Mouse (Mus musculus): Measurements from ENCODE around the gene 1810046K07Rik. TPM values are rescaled to one million over a fixed set of nuclear protein-coding genes. Genes with fewer than 3 reads are reported as not detected.

Gene 1810046K07Rik
- polyA plus RNA-seq, 1 experiment, result not detected

GRCm38 (mm10) chr9:51278500-51279381, 50.0 kb downstream of the 1810046K07Rik start, which contains the start of gene Colca2:
Gene Colca2, minus strand, starts transcription at chr9:51278569.
- no peaks in the 10 kb centered on the region for H3K27me3 ChIP-seq (ENCODE audit: control insufficient read depth, insufficient read depth, insufficient read length)
- no peaks in the 10 kb centered on the region for H3K79me2 ChIP-seq (ENCODE audit: control insufficient read depth, insufficient read depth)
- peak within 1 kb of the TSS; percentile 83 for H3K4me2 ChIP-seq (ENCODE audit: low read depth)
- peak within 1 kb of the TSS; percentile 41 for H3ac ChIP-seq (ENCODE audit: control insufficient read depth, insufficient read length)
- TF ChIP-seq REST (IDR thresholded peaks at IDR 0.05; ENCODE audit: insufficient read depth, insufficient read length), result no peak
- TF ChIP-seq E2F4 (IDR thresholded peaks at IDR 0.05; ENCODE audit: insufficient read depth), result no peak
- TF ChIP-seq CEBPB (IDR thresholded peaks at IDR 0.05; ENCODE audit: insufficient read depth, poor library complexity, severe bottlenecking), result no peak
- no peak for TF ChIP-seq TCF12 (IDR thresholded peaks at IDR 0.05; ENCODE audit: insufficient read depth, poor library complexity, severe bottlenecking)
- TF ChIP-seq USF1 (IDR thresholded peaks at IDR 0.05; ENCODE audit: low read depth), result no peak
- no peak for TF ChIP-seq SRF (IDR thresholded peaks at IDR 0.05; ENCODE audit: control insufficient read depth, insufficient read length, low read depth)
- TF ChIP-seq TCF3 (IDR thresholded peaks at IDR 0.05; ENCODE audit: insufficient read length, low read depth), result no peak
- peak; percentile 44 for TF ChIP-seq POLR2A (IDR thresholded peaks at IDR 0.05; ENCODE audit: insufficient read length, low read depth)
- no peak for TF ChIP-seq MYOG (IDR thresholded peaks at IDR 0.05; ENCODE audit: control insufficient read depth in 1 of 3, insufficient read depth in 1 of 3, insufficient read length in 2 of 3, low read depth in 2 of 3)
- TF ChIP-seq POLR2AphosphoS2 (IDR thresholded peaks at IDR 0.05; ENCODE audit: insufficient read length, low read depth), result peak; percentile 31
- TF ChIP-seq MAX (IDR thresholded peaks at IDR 0.05; ENCODE audit: low read depth), result no peak
- TF ChIP-seq MYOD1 (IDR thresholded peaks at IDR 0.05; ENCODE audit: control insufficient read depth in 1 of 3, insufficient read length in 2 of 3, low read depth in 2 of 3), result peak in 1 of 3 experiments; percentile 10
- H3K4me3 ChIP-seq, result peak within 1 kb of the TSS; percentile 34
- H3K36me3 ChIP-seq (ENCODE audit: control insufficient read depth, insufficient read depth), result no peaks in the 10 kb centered on the region

DNA sequence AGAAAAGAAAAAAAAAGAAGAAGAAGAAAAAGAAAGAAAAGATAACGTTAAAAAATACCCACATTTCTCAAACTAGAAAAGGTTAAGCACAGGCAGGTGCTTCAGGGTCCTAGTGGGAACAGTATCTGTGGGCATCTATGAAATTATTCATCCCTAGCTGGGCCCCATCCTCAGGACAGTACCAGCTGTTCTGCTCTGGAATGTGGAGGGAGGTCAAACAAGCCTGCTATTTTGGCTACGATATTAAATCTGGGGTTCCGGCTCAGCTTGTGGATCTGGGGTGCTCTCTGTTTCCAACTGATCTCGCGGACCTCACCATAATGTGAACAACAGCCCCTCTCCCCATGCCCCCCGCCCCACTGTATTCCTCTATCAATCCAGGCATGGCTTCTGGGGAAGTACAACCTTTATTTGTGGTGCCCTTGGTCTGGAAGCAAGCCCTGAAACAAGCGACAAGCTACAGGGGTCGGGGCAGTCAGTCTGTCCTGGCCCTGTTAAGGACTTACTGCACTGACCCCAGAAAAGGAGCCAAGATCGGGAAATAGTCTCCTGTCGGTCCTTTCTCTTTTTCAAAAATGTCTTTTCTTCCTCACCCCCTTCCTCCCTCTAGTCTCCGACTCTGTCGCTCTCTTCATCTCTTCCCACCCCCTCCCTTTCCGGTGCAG, 50.8 kb downstream of the 1810046K07Rik start:
- no peak for TF ChIP-seq TCF3 (IDR thresholded peaks at IDR 0.05; ENCODE audit: insufficient read length, low read depth)
- peak in 2 of 3 experiments; percentile 54 to 77 for TF ChIP-seq MYOD1 (IDR thresholded peaks at IDR 0.05; ENCODE audit: control insufficient read depth in 1 of 3, insufficient read length in 2 of 3, low read depth in 2 of 3)
- peak in 2 of 3 experiments; percentile 54 for TF ChIP-seq MYOG (IDR thresholded peaks at IDR 0.05; ENCODE audit: control insufficient read depth in 1 of 3, insufficient read depth in 1 of 3, insufficient read length in 2 of 3, low read depth in 2 of 3)
- no peak for TF ChIP-seq E2F4 (IDR thresholded peaks at IDR 0.05; ENCODE audit: insufficient read depth)
- no peak for TF ChIP-seq SRF (IDR thresholded peaks at IDR 0.05; ENCODE audit: control insufficient read depth, insufficient read length, low read depth)
- no peak for TF ChIP-seq POLR2AphosphoS2 (IDR thresholded peaks at IDR 0.05; ENCODE audit: insufficient read length, low read depth)
- peak; percentile 14 for TF ChIP-seq TCF12 (IDR thresholded peaks at IDR 0.05; ENCODE audit: insufficient read depth, poor library complexity, severe bottlenecking)
- no peak for TF ChIP-seq CEBPB (IDR thresholded peaks at IDR 0.05; ENCODE audit: insufficient read depth, poor library complexity, severe bottlenecking)
- TF ChIP-seq POLR2A (IDR thresholded peaks at IDR 0.05; ENCODE audit: insufficient read length, low read depth), result no peak
- no peak for TF ChIP-seq MAX (IDR thresholded peaks at IDR 0.05; ENCODE audit: low read depth)
- TF ChIP-seq REST (IDR thresholded peaks at IDR 0.05; ENCODE audit: insufficient read depth, insufficient read length), result no peak
- Histone ChIP-seq H3K27me3 (ENCODE audit: control insufficient read depth, insufficient read depth, insufficient read length) (no peaks in the 10 kb centered on the region), H3K4me2 (ENCODE audit: low read depth) (peak overlapping the region; percentile 83), H3ac (ENCODE audit: control insufficient read depth, insufficient read length) (peak overlapping the region; percentile 41), H3K79me2 (ENCODE audit: control insufficient read depth, insufficient read depth) (no peaks in the 10 kb centered on the region), H3K36me3 (ENCODE audit: control insufficient read depth, insufficient read depth) (no peaks in the 10 kb centered on the region), H3K4me3 (peak overlapping the region; percentile 34)

- TF ChIP-seq MYOG (IDR thresholded peaks at IDR 0.05; ENCODE audit: control insufficient read depth in 1 of 3, insufficient read depth in 1 of 3, insufficient read length in 2 of 3, low read depth in 2 of 3), result no peak
- TF ChIP-seq POLR2AphosphoS2 (IDR thresholded peaks at IDR 0.05; ENCODE audit: insufficient read length, low read depth), result no peak
- TF ChIP-seq MAX (IDR thresholded peaks at IDR 0.05; ENCODE audit: low read depth), result no peak
- TF ChIP-seq TCF12 (IDR thresholded peaks at IDR 0.05; ENCODE audit: insufficient read depth, poor library complexity, severe bottlenecking), result no peak
- no peak for TF ChIP-seq CEBPB (IDR thresholded peaks at IDR 0.05; ENCODE audit: insufficient read depth, poor library complexity, severe bottlenecking)
- TF ChIP-seq USF1 (IDR thresholded peaks at IDR 0.05; ENCODE audit: low read depth), result no peak
- no peak for TF ChIP-seq SRF (IDR thresholded peaks at IDR 0.05; ENCODE audit: control insufficient read depth, insufficient read length, low read depth)
- TF ChIP-seq TCF3 (IDR thresholded peaks at IDR 0.05; ENCODE audit: insufficient read length, low read depth), result no peak
- no peak for TF ChIP-seq POLR2A (IDR thresholded peaks at IDR 0.05; ENCODE audit: insufficient read length, low read depth)
- no peak for TF ChIP-seq MYOD1 (IDR thresholded peaks at IDR 0.05; ENCODE audit: control insufficient read depth in 1 of 3, insufficient read length in 2 of 3, low read depth in 2 of 3)
- no peak for TF ChIP-seq E2F4 (IDR thresholded peaks at IDR 0.05; ENCODE audit: insufficient read depth)
- TF ChIP-seq REST (IDR thresholded peaks at IDR 0.05; ENCODE audit: insufficient read depth, insufficient read length), result no peak
- Histone ChIP-seq H3K27me3 (ENCODE audit: control insufficient read depth, insufficient read depth, insufficient read length) (no peaks in the 10 kb centered on the region), H3K79me2 (ENCODE audit: control insufficient read depth, insufficient read depth) (no peaks in the 10 kb centered on the region), H3K4me3 (no peak overlapping the region), H3K36me3 (ENCODE audit: control insufficient read depth, insufficient read depth) (no peaks in the 10 kb centered on the region), H3ac (ENCODE audit: control insufficient read depth, insufficient read length) (no peak overlapping the region), H3K4me2 (ENCODE audit: low read depth) (no peak overlapping the region)
Measured at GRCm38 (mm10) chr9:51274678-51275077, 54.0 kb downstream of the 1810046K07Rik start.

DNA sequence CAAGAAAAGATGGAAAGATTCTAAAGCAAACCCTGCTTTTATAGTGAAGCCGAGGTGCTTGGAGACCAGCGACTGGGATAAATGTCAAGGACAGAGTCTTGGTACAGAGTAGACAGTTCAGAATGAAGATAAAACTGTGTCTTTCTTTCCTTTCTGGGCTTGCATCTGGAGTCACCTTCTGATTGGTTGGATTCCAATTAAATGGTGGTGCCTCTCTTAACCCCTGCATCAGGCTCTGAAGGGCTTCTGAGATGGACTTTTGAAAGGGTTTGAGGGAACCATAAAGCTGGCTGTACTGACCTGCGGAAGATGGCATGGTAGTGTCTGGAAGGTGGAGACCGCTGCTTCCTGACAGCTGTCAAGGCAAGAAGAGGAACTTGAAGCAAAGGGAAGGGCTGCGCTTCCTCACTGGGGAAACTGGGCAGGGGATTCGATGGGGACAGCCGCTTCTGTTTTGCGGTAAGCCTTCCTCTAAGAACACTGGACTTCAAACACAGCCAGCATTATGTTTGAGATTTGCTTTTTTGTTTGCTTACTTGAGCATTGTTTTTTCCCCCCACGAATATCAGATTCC, 55.0 kb downstream of the 1810046K07Rik start:
- no peaks in the 10 kb centered on the region for H3K79me2 ChIP-seq (ENCODE audit: control insufficient read depth, insufficient read depth)
- no peak overlapping the region for H3ac ChIP-seq (ENCODE audit: control insufficient read depth, insufficient read length)
- H3K36me3 ChIP-seq (ENCODE audit: control insufficient read depth, insufficient read depth), result no peaks in the 10 kb centered on the region
- H3K4me3 ChIP-seq, result no peak overlapping the region
- no peak for TF ChIP-seq MYOD1 (IDR thresholded peaks at IDR 0.05; ENCODE audit: control insufficient read depth in 1 of 3, insufficient read length in 2 of 3, low read depth in 2 of 3)
- TF ChIP-seq REST (IDR thresholded peaks at IDR 0.05; ENCODE audit: insufficient read depth, insufficient read length), result no peak
- TF ChIP-seq MYOG (IDR thresholded peaks at IDR 0.05; ENCODE audit: control insufficient read depth in 1 of 3, insufficient read depth in 1 of 3, insufficient read length in 2 of 3, low read depth in 2 of 3), result no peak
- no peak for TF ChIP-seq TCF12 (IDR thresholded peaks at IDR 0.05; ENCODE audit: insufficient read depth, poor library complexity, severe bottlenecking)
- TF ChIP-seq SRF (IDR thresholded peaks at IDR 0.05; ENCODE audit: control insufficient read depth, insufficient read length, low read depth), result no peak
- TF ChIP-seq USF1 (IDR thresholded peaks at IDR 0.05; ENCODE audit: low read depth), result no peak
- TF ChIP-seq E2F4 (IDR thresholded peaks at IDR 0.05; ENCODE audit: insufficient read depth), result no peak
- no peak for TF ChIP-seq POLR2A (IDR thresholded peaks at IDR 0.05; ENCODE audit: insufficient read length, low read depth)
- no peak for TF ChIP-seq CEBPB (IDR thresholded peaks at IDR 0.05; ENCODE audit: insufficient read depth, poor library complexity, severe bottlenecking)
- no peak for TF ChIP-seq MAX (IDR thresholded peaks at IDR 0.05; ENCODE audit: low read depth)
- no peak for TF ChIP-seq POLR2AphosphoS2 (IDR thresholded peaks at IDR 0.05; ENCODE audit: insufficient read length, low read depth)
- TF ChIP-seq TCF3 (IDR thresholded peaks at IDR 0.05; ENCODE audit: insufficient read length, low read depth), result no peak
- H3K27me3 ChIP-seq (ENCODE audit: control insufficient read depth, insufficient read depth, insufficient read length), result no peaks in the 10 kb centered on the region
- no peak overlapping the region for H3K4me2 ChIP-seq (ENCODE audit: low read depth)
